Mouse (Mus musculus) adrenal gland, postnatal 25 days (tissue): ENCODE results near the gene Acat1. TPM values are rescaled to one million over a fixed set of nuclear protein-coding genes. Genes with fewer than 3 reads are reported as not detected.

Experiments used
- DNase-seq: peaks from one replicate; pipeline ENCODE4 v3.0.0; 2021; ENCODE audit warnings: mixed read lengths
- long read RNA-seq: library from polyadenylated mRNA; stranded (forward); transcript quantifications from one replicate; pipeline ENCODE4 v2.0.0, GENCODE M21; 2021
- total RNA-seq: library from RNA; stranded (reverse); gene quantifications from 2 replicates; pipeline ENCODE4 v1.2.3, GENCODE M21; 2021

Gene Acat1
- 135 and 154 TPM in 2 replicates for total RNA-seq
- long read RNA-seq, transcript Acat1-203 (2 exons, 500 nt): minor isoform, 8 of 560 reads
- long read RNA-seq, transcript Acat1-201 (12 exons, 3,405 nt): major isoform, 482 of 560 reads
- long read RNA-seq, partial matches to known transcripts: 39 of 560 reads
- long read RNA-seq, other reads (novel, unspliced or antisense): 30 of 560 reads

GRCm38 (mm10) chr9:53609968-53610781, at the start of gene Acat1:
Gene Acat1, minus strand, starts transcription at chr9:53610382.
- DNase-seq: peak; percentile 98

GRCm38 (mm10) chr9:53634796-53635195, 24.6 kb upstream of the Acat1 start:
- no peak for DNase-seq

- DNase-seq: no peak
Measured at GRCm38 (mm10) chr9:53615246-53615645, 5.1 kb upstream of the Acat1 start.

- no peak for DNase-seq
Measured at GRCm38 (mm10) chr9:53614286-53614685, 4.1 kb upstream of the Acat1 start.

GRCm38 (mm10) chr9:53609306-53609967, 745 bp downstream of the Acat1 start:
- no peak for DNase-seq

- DNase-seq: no peak
Measured at GRCm38 (mm10) chr9:53607816-53608215, 2.4 kb downstream of the Acat1 start.

- DNase-seq: no peak
Measured at GRCm38 (mm10) chr9:53607192-53607591, 3.0 kb downstream of the Acat1 start.

- DNase-seq: no peak
Measured at GRCm38 (mm10) chr9:53604954-53605353, 5.2 kb downstream of the Acat1 start.

- DNase-seq: no peak
Measured at GRCm38 (mm10) chr9:53603849-53604248, 6.3 kb downstream of the Acat1 start.

GRCm38 (mm10) chr9:53603384-53603783, 6.8 kb downstream of the Acat1 start:
- peak; percentile 30 for DNase-seq

- DNase-seq: no peak
Measured at GRCm38 (mm10) chr9:53601541-53601940, 8.6 kb downstream of the Acat1 start.

- no peak for DNase-seq
Measured at GRCm38 (mm10) chr9:53598631-53599030, 11.6 kb downstream of the Acat1 start.

- no peak for DNase-seq
Measured at GRCm38 (mm10) chr9:53596971-53597600, 13.1 kb downstream of the Acat1 start.

GRCm38 (mm10) chr9:53594764-53595163, 15.4 kb downstream of the Acat1 start:
- peak; percentile 67 for DNase-seq

- no peak for DNase-seq
Measured at GRCm38 (mm10) chr9:53581870-53582269, 28.3 kb downstream of the Acat1 start.

GRCm38 (mm10) chr9:53575721-53576120, 34.5 kb downstream of the Acat1 start:
- no peak for DNase-seq

GRCm38 (mm10) chr9:53572516-53573307, 37.5 kb downstream of the Acat1 start:
- DNase-seq: no peak

- peak; percentile 4 for DNase-seq
Measured at GRCm38 (mm10) chr9:53570662-53571061, 39.5 kb downstream of the Acat1 start.

- DNase-seq: no peak
Measured at GRCm38 (mm10) chr9:53537336-53537965, 72.7 kb downstream of the Acat1 start.

- DNase-seq: peak; percentile 100
Measured at GRCm38 (mm10) chr9:53536558-53537320, 73.4 kb downstream of the Acat1 start, which contains the start of the genes Atm and Npat. Gene Atm, minus strand, starts transcription at chr9:53536740. Gene Npat, plus strand, starts transcription at chr9:53537047.
